Mouse (Mus musculus): ENCODE measurements around the gene Cpeb3.
A peak's percentile ranks its signal among the peaks of the same experiment; 100 is the strongest.
"Not testable (repeated sequence)": the region's sequence is repeated elsewhere in the genome, so short reads cannot be mapped to it uniquely, and the experiment has no call there.

Cpeb3 gene

GRCm38 (mm10) chr19:37206641-37207302, 1.6 kb downstream of the Cpeb3 start:
- DNase-seq = no peak

- not testable (repeated sequence) for DNase-seq
These were observed 3.2 kb downstream of the Cpeb3 start for GRCm38 (mm10) chr19:37205155-37205554.

GRCm38 (mm10) chr19:37203371-37203770, 5.0 kb downstream of the Cpeb3 start:
- DNase-seq = no peak

- DNase-seq = no peak
These were observed 8.5 kb downstream of the Cpeb3 start for GRCm38 (mm10) chr19:37199889-37200288.

GRCm38 (mm10) chr19:37198165-37198880, 10.1 kb downstream of the Cpeb3 start:
- DNase-seq = no peak

- DNase-seq = no peak
These were observed 15.8 kb downstream of the Cpeb3 start for GRCm38 (mm10) chr19:37192475-37193058.

GRCm38 (mm10) chr19:37188366-37188948, 19.9 kb downstream of the Cpeb3 start:
- DNase-seq = no peak

GRCm38 (mm10) chr19:37177819-37178708, 30.3 kb downstream of the Cpeb3 start:
- peak; percentile 81 for DNase-seq

- no peak for DNase-seq
These were observed 31.4 kb downstream of the Cpeb3 start for GRCm38 (mm10) chr19:37176879-37177462.

GRCm38 (mm10) chr19:37175919-37176318, 32.5 kb downstream of the Cpeb3 start:
- peak; percentile 44 for DNase-seq

GRCm38 (mm10) chr19:37175436-37175805, 33.0 kb downstream of the Cpeb3 start:
- no peak for DNase-seq

GRCm38 (mm10) chr19:37174716-37175435, 33.5 kb downstream of the Cpeb3 start:
- peak; percentile 75 for DNase-seq

GRCm38 (mm10) chr19:37174116-37174715, 34.2 kb downstream of the Cpeb3 start:
- DNase-seq = peak; percentile 62

GRCm38 (mm10) chr19:37173331-37174115, 34.9 kb downstream of the Cpeb3 start:
- peak; percentile 36 for DNase-seq

GRCm38 (mm10) chr19:37172566-37173130, 35.8 kb downstream of the Cpeb3 start:
- peak; percentile 4 for DNase-seq

GRCm38 (mm10) chr19:37172096-37172495, 36.3 kb downstream of the Cpeb3 start:
- no peak for DNase-seq

- DNase-seq = peak; percentile 13
These were observed 51.5 kb downstream of the Cpeb3 start for GRCm38 (mm10) chr19:37156770-37157336.

GRCm38 (mm10) chr19:37156040-37156439, 52.4 kb downstream of the Cpeb3 start:
- DNase-seq = no peak

GRCm38 (mm10) chr19:37147145-37147544, 61.3 kb downstream of the Cpeb3 start:
- no peak for DNase-seq

- DNase-seq = no peak
These were observed 62.6 kb downstream of the Cpeb3 start for GRCm38 (mm10) chr19:37145846-37146245.

Data from kidney, postnatal 14 days (tissue).